Mouse (Mus musculus) layer of hippocampus, adult 9-11 months (tissue): ENCODE data around the gene Adamts5.
A peak's percentile ranks its signal among the peaks of the same experiment; 100 is the strongest.

ENCODE experiments used
- DNase-seq: peaks from one replicate; pipeline ENCODE4 v3.0.0; 2022

Gene Adamts5

DNA sequence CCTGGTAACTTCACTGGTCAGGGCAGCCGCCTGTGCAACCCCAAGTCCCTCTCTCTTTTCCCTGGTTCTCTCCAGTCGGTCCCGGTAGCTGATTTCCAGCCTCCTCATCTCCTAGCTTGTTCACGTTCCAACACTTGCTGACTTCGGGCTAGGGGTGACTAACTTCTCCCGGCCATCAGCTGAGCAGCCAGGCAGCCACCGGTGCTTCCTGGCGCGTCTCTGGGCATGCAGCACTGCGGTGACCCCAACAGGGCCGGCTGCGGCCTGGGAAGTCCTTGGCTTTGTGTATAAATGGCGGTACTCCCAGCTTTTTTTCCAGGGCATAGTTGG lies at the start of gene Adamts5:
TSS of gene Adamts5 (minus strand) at position 248 of the 330 bp plus-strand sequence.
- DNase-seq = no peak

GRCm38 (mm10) chr16:85950356-85950755 lies 48.7 kb upstream of the Adamts5 start:
- no peak for DNase-seq

- no peak for DNase-seq
Measured at GRCm38 (mm10) chr16:85926004-85926403, 24.4 kb upstream of the Adamts5 start.

DNA sequence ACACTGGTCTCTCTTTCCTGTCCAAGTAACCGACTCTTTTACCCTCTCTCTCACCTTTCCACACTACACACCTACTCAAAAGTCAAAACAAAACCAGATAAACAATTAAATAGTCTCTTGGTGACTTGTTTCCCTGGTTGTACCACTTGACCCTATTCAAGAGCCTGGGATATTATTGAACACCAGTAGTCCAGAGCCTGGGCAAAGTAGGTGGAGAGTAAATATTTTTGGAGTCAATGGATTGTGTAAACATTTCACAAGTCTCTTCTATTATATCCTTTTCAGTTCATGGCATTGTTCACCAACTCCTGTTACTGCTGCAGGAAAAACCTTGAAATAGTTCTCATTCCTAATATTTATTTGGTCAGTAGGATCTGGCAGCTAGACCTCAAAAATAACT lies 20.8 kb upstream of the Adamts5 start:
- no peak for DNase-seq

DNA sequence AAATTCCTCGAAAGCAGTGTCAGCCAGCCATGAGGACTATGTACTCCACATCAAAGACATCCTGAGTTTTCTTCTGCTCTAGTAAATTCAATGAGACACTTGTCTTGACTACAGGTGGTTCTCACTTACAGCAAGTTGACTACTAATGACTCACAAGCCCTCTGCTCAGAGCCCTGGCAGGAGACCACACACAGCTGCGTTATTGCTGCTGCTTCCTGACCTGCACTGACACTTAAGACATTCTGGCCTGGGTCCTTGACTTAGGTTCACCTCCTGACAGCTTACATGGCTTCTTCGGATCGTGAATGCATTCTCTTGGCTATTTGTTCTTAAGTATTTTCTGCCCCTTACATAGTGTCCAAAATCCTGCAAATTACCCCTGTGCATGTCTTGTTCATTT lies 18.5 kb upstream of the Adamts5 start:
- DNase-seq = no peak

DNA sequence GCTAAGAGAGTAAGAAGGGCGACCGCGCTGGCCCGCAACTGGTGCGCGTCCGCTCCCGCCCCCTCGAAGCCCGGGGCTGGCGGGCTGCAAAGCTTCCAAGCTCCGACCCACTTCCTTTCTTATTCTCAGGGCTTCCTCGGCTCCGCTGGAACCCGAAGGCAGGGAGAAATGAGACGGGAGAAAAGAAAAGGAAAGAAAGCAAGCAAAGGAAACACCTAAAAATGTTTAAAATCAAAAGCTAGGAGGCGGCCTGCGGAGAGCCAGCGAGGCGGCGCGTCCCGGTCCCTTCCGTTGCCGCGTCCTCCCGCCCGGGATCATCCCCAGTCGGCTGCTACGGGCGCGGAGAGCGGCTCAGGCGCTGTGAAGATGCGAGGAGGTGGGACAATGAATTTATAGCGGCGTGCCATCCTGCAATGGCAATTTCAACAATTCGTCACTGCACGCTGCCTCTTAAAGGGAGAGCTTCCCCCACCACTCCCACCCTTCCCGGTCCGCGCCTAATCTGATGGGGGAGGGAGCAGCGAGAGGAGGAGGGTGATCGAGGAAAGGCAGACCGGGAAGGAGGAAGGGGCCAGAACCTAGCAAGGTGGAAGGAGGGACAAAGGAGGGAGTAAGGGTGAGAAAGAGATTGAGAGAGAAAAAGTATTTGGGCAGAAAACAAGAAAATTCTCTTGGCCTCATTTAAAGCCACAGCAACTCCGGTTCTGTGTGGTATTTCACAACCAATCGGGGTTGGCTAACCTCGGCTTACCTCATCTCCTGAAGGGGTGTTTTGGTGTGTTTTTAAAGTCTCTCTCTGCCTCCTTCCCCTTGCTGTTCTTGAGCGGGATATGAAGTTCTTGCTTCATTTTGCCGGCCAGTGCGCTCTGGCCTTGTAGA lies 687 bp downstream of the Adamts5 start:
- no peak for DNase-seq

- no peak for DNase-seq
Measured at GRCm38 (mm10) chr16:85899790-85900587, 1.6 kb downstream of the Adamts5 start.

DNA sequence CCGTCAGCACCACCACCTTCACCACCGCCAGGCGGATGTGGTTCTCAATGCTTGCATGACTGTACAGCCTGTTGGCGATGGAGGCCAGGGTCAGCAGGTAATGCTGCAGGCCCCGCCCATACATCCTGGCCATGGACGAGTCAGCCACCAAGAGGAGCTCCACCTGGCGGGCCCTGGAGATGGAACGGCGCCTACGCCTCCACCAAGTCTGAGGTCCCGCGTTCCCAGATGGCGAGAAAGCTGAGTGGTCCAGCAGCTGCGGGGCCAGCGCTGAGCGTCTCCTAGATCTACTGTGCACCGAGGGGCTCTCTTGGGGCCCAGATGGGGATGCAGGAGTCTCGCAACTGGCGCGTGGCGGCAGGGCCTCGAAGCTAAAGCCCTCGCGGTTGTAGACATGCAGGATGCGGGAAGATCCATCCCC lies 2.3 kb downstream of the Adamts5 start:
- peak; percentile 4 for DNase-seq

DNA sequence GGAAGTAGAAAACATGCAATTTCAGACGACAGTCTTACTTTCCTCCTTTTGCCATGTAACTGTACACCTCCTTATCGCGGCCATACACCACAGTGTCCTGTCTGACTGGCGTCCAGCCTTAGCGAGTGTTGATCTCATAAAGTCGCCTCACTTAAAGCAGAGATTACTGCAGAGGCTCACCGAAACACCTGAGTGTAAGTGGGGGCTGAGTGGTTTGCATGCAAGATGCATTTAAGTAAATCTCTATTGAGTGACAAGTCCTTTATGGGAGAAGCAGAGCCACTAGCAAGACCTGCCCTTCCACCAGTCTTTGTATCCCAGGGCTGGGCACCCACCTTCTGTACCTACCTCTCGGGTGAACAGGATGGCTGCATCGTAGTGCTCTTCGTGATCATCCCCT lies 2.8 kb downstream of the Adamts5 start:
- no peak for DNase-seq

DNA sequence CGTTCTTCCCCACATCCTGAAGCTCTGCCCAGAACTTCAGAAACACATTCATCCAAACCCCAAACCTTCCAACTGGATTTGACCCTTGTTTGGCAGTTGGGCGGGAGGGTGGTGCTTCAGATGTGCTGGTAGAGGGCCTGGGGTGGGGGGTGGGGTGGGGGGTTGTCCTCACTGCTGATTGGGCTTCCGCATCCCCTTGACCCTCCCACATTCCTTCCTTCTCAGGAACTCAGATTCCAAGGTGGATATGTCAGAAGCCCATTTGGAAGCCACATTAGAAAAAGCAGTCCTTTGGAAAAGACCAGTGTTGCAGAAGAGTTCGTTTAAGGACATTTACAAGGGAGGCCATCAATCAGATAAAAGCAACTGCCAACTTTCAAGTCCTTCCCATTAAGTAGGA lies 3.2 kb downstream of the Adamts5 start:
- no peak for DNase-seq

- DNase-seq = no peak
Measured at GRCm38 (mm10) chr16:85897854-85898253, 3.8 kb downstream of the Adamts5 start.

DNA sequence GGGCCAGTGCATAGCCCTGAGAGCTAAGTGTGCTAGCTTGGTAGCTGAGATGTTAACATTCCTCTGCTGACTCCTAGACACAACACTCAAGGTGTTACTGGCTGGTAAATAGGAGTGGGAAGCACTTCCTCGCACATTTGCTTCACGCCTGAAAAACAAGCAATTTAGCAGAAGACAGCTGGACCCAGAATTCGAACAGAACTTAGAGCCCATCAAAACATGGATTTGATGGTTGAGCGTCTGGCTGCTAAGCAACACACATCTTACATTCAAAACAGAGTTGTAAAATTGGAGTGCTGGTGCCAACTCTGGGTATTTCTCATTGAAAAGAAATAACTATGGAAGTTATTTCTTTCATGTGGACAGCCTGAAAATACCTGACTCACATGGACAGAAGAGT lies 5.7 kb downstream of the Adamts5 start:
- peak; percentile 62 for DNase-seq

DNA sequence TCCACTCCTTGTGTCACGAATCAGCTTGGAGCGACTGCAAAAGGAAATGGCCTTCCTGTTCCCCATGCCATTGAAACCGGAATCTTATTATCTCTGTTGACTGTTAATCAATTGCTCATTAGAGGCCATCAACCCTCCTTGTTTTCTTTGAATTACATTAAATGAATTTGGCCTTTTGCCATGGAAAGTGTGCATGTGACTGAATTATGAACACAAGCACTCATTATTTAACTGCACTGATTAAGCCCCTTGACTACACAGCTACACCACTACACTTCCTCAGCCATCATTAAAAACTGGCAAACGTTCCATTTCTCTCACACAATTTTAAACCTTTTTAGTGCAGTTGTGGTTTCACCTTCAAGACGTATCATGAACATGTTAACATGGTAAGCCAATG lies 11.8 kb downstream of the Adamts5 start:
- no peak for DNase-seq

DNA sequence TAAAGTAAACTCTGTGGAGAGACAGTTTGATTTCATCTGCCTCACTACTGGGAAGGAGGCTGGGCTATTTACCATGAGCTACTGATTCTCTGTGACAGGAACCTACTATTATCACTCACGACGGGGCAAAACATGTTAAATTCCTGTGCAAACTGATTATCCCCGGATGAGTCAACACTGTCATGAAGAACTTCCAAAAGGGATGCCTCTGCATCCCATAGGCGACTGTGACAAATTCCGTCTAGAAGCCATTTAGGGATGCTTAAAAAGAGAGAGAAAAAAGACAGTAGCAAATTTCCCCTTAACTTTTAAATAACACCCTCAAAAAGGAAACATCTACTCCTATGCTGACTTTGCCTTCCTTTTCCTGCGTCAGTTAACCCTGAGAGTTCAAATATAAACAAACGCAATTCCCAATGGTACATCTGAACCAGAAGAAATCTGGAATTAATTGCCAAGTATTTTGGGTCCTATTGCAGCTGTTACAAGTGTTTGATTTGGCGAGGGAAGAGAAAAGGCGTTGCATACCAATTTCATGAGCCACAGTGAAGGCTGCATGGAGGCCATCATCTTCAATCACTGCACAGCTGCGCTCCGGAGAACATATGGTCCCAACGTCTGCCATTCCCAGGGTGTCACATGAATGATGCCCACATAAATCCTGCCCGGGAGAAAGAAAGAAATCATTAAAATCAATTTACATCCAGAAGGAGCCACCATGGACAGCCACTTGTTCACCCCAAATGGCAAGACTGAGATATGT lies 14.2 kb downstream of the Adamts5 start:
- peak; percentile 70 for DNase-seq

- no peak for DNase-seq
Measured at GRCm38 (mm10) chr16:85879075-85879474, 22.6 kb downstream of the Adamts5 start.

DNA sequence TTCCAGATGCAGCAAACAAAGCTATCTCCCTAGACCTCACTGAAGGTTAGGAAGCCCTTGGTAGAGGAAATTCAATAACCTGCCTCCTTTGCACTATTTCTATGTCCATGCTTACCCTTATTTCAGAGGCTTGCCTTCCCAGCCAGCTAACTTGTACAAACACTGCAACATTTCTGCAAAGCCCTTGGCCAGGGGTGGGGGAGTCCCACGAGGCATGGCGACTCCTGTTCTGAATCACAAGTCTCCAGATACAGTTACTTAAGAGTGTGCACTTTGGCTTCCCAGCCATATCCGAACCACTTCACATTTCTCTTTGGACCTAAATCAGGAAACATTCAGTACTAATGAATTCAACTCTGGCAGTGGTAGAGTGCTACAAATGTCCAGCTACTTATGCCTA lies 27.5 kb downstream of the Adamts5 start:
- no peak for DNase-seq

DNA sequence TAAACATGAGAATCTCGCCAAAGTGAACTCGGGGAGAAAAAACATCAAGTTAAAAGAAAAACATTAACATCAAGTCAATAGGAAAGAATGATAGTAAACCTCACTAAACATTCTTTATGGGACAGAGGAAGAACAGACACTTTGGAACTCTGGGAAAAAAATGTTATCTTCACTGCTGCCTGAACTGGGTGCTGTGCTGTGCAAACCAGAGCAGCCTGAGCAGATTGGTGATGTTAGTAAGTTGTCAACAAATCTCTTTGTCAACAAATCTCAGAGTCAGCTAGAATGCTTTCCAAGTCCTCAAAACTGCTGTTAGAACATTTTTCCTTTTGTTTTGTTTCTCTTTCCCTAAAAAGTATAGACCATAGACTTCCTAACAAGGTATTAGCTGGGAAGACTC lies 29.7 kb downstream of the Adamts5 start:
- no peak for DNase-seq

DNA sequence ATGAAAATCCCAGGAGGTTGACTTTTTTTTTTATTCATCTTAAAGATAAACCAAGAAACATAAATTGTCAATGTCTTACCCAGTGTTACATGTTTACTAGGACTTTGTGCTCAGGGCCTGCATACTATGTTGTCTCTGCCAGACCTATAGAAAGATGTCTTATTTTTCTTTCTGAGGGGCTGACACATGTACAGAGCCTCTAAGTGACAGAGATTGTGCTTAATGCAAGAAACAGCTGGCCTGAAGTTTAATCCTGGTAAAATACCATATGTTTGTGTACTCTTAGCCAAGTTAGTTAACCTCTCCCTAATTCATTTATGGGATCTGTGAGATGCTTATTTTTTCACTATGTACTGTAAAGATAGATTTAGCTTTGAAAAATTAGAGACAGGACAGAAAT lies 30.4 kb downstream of the Adamts5 start:
- DNase-seq = no peak

GRCm38 (mm10) chr16:85864691-85865389 lies 36.8 kb downstream of the Adamts5 start:
- no peak for DNase-seq

- no peak for DNase-seq
Measured at GRCm38 (mm10) chr16:85854505-85854904, 47.1 kb downstream of the Adamts5 start.

- DNase-seq = no peak
Measured at GRCm38 (mm10) chr16:85827066-85827465, 74.6 kb downstream of the Adamts5 start.

- DNase-seq = no peak
Measured at GRCm38 (mm10) chr16:85822330-85822916, 79.2 kb downstream of the Adamts5 start.
